Mouse (Mus musculus) ES-Bruce4 (cell line): Measurements from ENCODE around the gene Foxp4.

Experiments used
- CTCF ChIP-seq: IDR thresholded peaks from one replicate; pipeline ENCODE4 v1.8.1; 2011; ENCODE audit warnings: low read depth, low read length
- POLR2A ChIP-seq: IDR thresholded peaks from one replicate; pipeline ENCODE4 v1.8.1; 2011; ENCODE audit warnings: low read length; ENCODE audit not compliant: insufficient read depth

DNA sequence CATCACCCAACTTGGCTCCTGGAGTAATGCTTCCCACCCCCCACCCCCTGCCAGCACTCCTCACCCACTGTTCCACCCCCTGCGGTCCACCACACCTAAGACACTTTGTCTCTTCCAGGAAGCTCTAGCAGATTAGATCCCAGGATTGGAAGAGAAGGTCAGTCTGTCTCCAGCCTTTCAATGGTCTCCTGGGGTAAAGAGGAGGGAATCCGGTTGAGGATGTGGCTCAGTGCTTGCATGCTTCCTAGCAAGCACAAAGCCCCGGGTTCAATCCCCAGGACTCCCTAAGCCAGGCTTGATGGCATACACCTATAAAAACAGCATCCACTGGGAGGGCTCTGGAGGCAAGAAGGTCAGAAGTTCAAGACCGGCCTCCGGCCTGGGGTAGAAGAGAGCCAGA, 26.4 kb upstream of the Foxp4 start:
- no peak for TF ChIP-seq CTCF
- TF ChIP-seq POLR2A: no peak
